ENCODE assay signal across 26 mouse cellular contexts in the genomic region with DNA sequence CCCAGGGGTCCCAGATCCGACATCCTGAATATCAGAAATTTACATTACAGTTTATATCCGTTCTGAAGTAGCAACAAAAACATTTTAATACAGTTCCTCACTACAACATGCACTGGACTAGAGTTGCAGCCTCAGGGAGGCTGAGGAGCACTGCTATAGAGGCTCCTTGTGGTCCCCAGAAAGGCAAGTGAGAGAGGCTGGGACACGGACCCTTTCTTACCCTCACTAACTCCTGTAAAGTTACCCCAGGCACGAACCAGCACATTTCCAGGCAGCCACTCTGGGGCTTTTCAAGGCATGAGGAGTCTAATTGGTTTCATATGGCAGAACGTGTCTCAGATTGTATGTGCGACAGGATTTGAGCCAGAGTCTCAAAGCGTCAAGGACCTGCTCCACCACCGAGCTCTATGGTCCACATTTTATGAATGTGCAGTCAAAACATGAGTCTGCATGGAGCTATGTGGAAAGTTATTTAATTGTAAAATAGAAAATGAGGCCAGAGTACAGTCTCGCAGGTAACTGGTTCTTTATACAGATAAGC. TPM values are rescaled to one million over a fixed set of nuclear protein-coding genes. Genes with fewer than 3 reads are reported as not detected.
A peak's percentile ranks its signal among the peaks of the same experiment; 100 is the strongest.
DNase-seq lines count a peak whose midpoint lies in the region; ATAC-seq lines count a peak whose summit lies in the region.
"Had no signal": no experiment of that assay in that cellular context is flagged by ENCODE, and none has a peak within 500 bp of the region (broad histone marks: within the 10 kb centered on the region; RNA-seq: fewer than 3 reads in every experiment).

No protein-coding gene starts in this region.

- no peak overlapping the region for H3K4me3 ChIP-seq in embryonic facial prominence, embryonic 10.5 days
- H3K4me3 ChIP-seq in embryonic facial prominence, embryonic 14.5 days (ENCODE audit: low read depth, low read length), result no peak overlapping the region
- no peak overlapping the region for H3K4me3 ChIP-seq in limb, embryonic 11.5 days (ENCODE audit: low read depth, low read length)
- no peak overlapping the region for H3K4me3 ChIP-seq in hindbrain, embryonic 16.5 days (ENCODE audit: low read length)
- H3K4me3 ChIP-seq in heart, embryonic 12.5 days, result no peak overlapping the region
- H3K4me3 ChIP-seq: heart, embryonic 10.5 days; hindbrain, embryonic 13.5 days; kidney, embryonic 15.5 days; liver, embryonic 15.5 days; midbrain, embryonic 12.5 days had no signal

- peaks cover 11% of the 10 kb centered on the region; the same call in 1 of the 2 replicates for H3K4me1 ChIP-seq in embryonic facial prominence, embryonic 10.5 days
- peaks cover 14% of the 10 kb centered on the region; the same call in 1 of the 2 replicates for H3K4me1 ChIP-seq in embryonic facial prominence, embryonic 14.5 days (ENCODE audit: control insufficient read depth, insufficient read depth, low read length)
- H3K4me1 ChIP-seq in limb, embryonic 11.5 days (ENCODE audit: control insufficient read depth, insufficient read depth, low read length), result peaks cover 8% of the 10 kb centered on the region
- no peaks in the 10 kb centered on the region for H3K4me1 ChIP-seq in hindbrain, embryonic 16.5 days (ENCODE audit: control insufficient read depth, insufficient read depth, low read depth, low read length)
- H3K4me1 ChIP-seq in heart, embryonic 12.5 days (replicated peaks), result no peaks in the 10 kb centered on the region
- H3K4me1 ChIP-seq: heart, embryonic 10.5 days; hindbrain, embryonic 13.5 days; kidney, embryonic 15.5 days; liver, embryonic 15.5 days; midbrain, embryonic 12.5 days had no signal

- no peak overlapping the region for H3K4me2 ChIP-seq in embryonic facial prominence, embryonic 14.5 days (ENCODE audit: low read depth, low read length)
- H3K4me2 ChIP-seq in limb, embryonic 11.5 days (ENCODE audit: low read depth, severe bottlenecking), result peak overlapping the region; percentile 5; the same call in 1 of the 2 replicates
- no peak overlapping the region for H3K4me2 ChIP-seq in hindbrain, embryonic 16.5 days (ENCODE audit: low read length)
- no peak overlapping the region for H3K4me2 ChIP-seq in heart, embryonic 12.5 days
- H3K4me2 ChIP-seq: hindbrain, embryonic 13.5 days; kidney, embryonic 15.5 days; liver, embryonic 15.5 days; midbrain, embryonic 12.5 days had no signal

- no peak overlapping the region; the same call in 1 of the 2 replicates for H3K27ac ChIP-seq in embryonic facial prominence, embryonic 10.5 days (replicated peaks)
- H3K27ac ChIP-seq in embryonic facial prominence, embryonic 14.5 days (replicated peaks; ENCODE audit: low read depth, low read length), result peak overlapping the region; percentile 44; the same call in 1 of the 2 replicates
- H3K27ac ChIP-seq in limb, embryonic 11.5 days (replicated peaks; ENCODE audit: low read depth, low read length), result peak overlapping the region; percentile 70
- no peak overlapping the region for H3K27ac ChIP-seq in hindbrain, embryonic 16.5 days (ENCODE audit: low read depth, low read length)
- no peak overlapping the region for H3K27ac ChIP-seq in heart, embryonic 12.5 days (ENCODE audit: poor library complexity, severe bottlenecking)
- H3K27ac ChIP-seq: heart, embryonic 10.5 days; hindbrain, embryonic 13.5 days; kidney, embryonic 15.5 days; liver, embryonic 15.5 days; midbrain, embryonic 12.5 days had no signal

- no peak for ATAC-seq in embryonic facial prominence, embryonic 14.5 days (ENCODE audit: low read depth)
- peak; percentile 82 for ATAC-seq in limb, embryonic 11.5 days (ENCODE audit: insufficient number of reproducible peaks, low FRiP score, low TSS enrichment, low read depth)
- no peak for ATAC-seq in hindbrain, embryonic 16.5 days
- no peak for ATAC-seq in heart, embryonic 12.5 days (ENCODE audit: insufficient number of reproducible peaks, low FRiP score)
- ATAC-seq: forebrain, postnatal 0 days; inflammation-experienced regulatory T-cells, adult 6 months had no signal

- peak; percentile 50 for DNase-seq in embryonic facial prominence, embryonic 10.5 days (ENCODE audit: low spot score)
- peak; percentile 29 for DNase-seq in embryonic facial prominence, embryonic 14.5 days (ENCODE audit: low spot score)
- peak; percentile 76 for DNase-seq in limb, embryonic 11.5 days (ENCODE audit: low spot score)
- DNase-seq in mesoderm, embryonic 11.5 days (ENCODE audit: low read depth, low spot score), result peak; percentile 37
- no peak for DNase-seq in lung, adult 18-20 months
- DNase-seq: adrenal gland, postnatal 25 days; B cell, adult 2 months; cerebellum, adult 11-12 months; cerebellum, adult 9-11 months; forebrain, postnatal 0 days; gastrocnemius, postnatal 25 days; heart, adult 11 months; heart, postnatal 36 days; kidney, adult 11 months; kidney, postnatal 25 days; lung, postnatal 36 days; spleen, adult 18-20 months; thymus, postnatal 14 days had no signal

- 56% methylated on average over 9 of the region's 9 CpGs for WGBS in embryonic facial prominence, embryonic 10.5 days
- WGBS in embryonic facial prominence, embryonic 14.5 days, result 46% methylated on average over 9 of the region's 9 CpGs
- 32% methylated on average over 9 of the region's 9 CpGs for WGBS in limb, embryonic 11.5 days
- 88% methylated on average over 9 of the region's 9 CpGs for WGBS in hindbrain, embryonic 16.5 days
- WGBS in heart, embryonic 12.5 days, result 78% methylated on average over 9 of the region's 9 CpGs

- H3K9me3 ChIP-seq in embryonic facial prominence, embryonic 10.5 days, result no peaks in the 10 kb centered on the region
- no peaks in the 10 kb centered on the region for H3K9me3 ChIP-seq in embryonic facial prominence, embryonic 14.5 days (ENCODE audit: control insufficient read depth, low read length)
- H3K9me3 ChIP-seq in limb, embryonic 11.5 days (ENCODE audit: control insufficient read depth, low read length), result no peaks in the 10 kb centered on the region
- no peaks in the 10 kb centered on the region for H3K9me3 ChIP-seq in hindbrain, embryonic 16.5 days (ENCODE audit: control insufficient read depth, low read length)
- no peaks in the 10 kb centered on the region for H3K9me3 ChIP-seq in heart, embryonic 12.5 days (replicated peaks)
- H3K9me3 ChIP-seq: heart, embryonic 10.5 days; hindbrain, embryonic 13.5 days; kidney, embryonic 15.5 days; liver, embryonic 15.5 days; midbrain, embryonic 12.5 days had no signal

- peaks cover 72% of the 10 kb centered on the region for H3K36me3 ChIP-seq in embryonic facial prominence, embryonic 10.5 days (replicated peaks)
- peaks cover 2% of the 10 kb centered on the region for H3K36me3 ChIP-seq in embryonic facial prominence, embryonic 14.5 days (ENCODE audit: control insufficient read depth, insufficient read depth, low read length)
- peaks cover 2% of the 10 kb centered on the region; the same call in 1 of the 2 replicates for H3K36me3 ChIP-seq in limb, embryonic 11.5 days (ENCODE audit: control insufficient read depth, insufficient read depth, low read length)
- H3K36me3 ChIP-seq in hindbrain, embryonic 16.5 days (ENCODE audit: control insufficient read depth, insufficient read depth, low read length), result peaks cover 6% of the 10 kb centered on the region; the same call in 1 of the 2 replicates
- H3K36me3 ChIP-seq in heart, embryonic 12.5 days, result peaks cover 49% of the 10 kb centered on the region

- H3K27me3 ChIP-seq in embryonic facial prominence, embryonic 10.5 days (replicated peaks; ENCODE audit: low read depth, poor library complexity, severe bottlenecking), result no peaks in the 10 kb centered on the region
- no peaks in the 10 kb centered on the region for H3K27me3 ChIP-seq in embryonic facial prominence, embryonic 14.5 days (replicated peaks; ENCODE audit: control insufficient read depth, insufficient read depth, low read length)
- no peaks in the 10 kb centered on the region for H3K27me3 ChIP-seq in limb, embryonic 11.5 days (ENCODE audit: control insufficient read depth, insufficient read depth, low read length)
- no peaks in the 10 kb centered on the region for H3K27me3 ChIP-seq in hindbrain, embryonic 16.5 days (replicated peaks; ENCODE audit: control insufficient read depth, insufficient read depth, low read length)
- no peaks in the 10 kb centered on the region for H3K27me3 ChIP-seq in heart, embryonic 12.5 days (replicated peaks)
- H3K27me3 ChIP-seq: hindbrain, embryonic 13.5 days; kidney, embryonic 15.5 days; liver, embryonic 15.5 days; midbrain, embryonic 12.5 days had no signal

- no peak overlapping the region for H3K9ac ChIP-seq in embryonic facial prominence, embryonic 14.5 days (ENCODE audit: low read depth, low read length)
- no peak overlapping the region for H3K9ac ChIP-seq in limb, embryonic 11.5 days (ENCODE audit: low read length)
- no peak overlapping the region for H3K9ac ChIP-seq in hindbrain, embryonic 16.5 days (ENCODE audit: low read depth, low read length)
- no peak overlapping the region for H3K9ac ChIP-seq in heart, embryonic 12.5 days
- H3K9ac ChIP-seq: forebrain, postnatal 0 days; hindbrain, embryonic 13.5 days; kidney, embryonic 15.5 days; liver, embryonic 15.5 days; midbrain, embryonic 12.5 days had no signal

RNA-seq across cellular contexts. Expression of gene Hdc, which starts 9.4 kb away (rescaled TPM):
- polyA plus RNA-seq in embryonic facial prominence, embryonic 10.5 days (2016; fragmentation: Nextera tagmentation; extraction: Ambion mirVana), result 0.40 and 0.95 TPM in 2 replicates
- 32.0 and 67.6 TPM in 2 replicates for polyA plus RNA-seq in embryonic facial prominence, embryonic 14.5 days (2014; fragmentation: Nextera tagmentation; extraction: Ambion mirVana)
- polyA plus RNA-seq in limb, embryonic 11.5 days (2014; fragmentation: Nextera tagmentation; extraction: Ambion mirVana), result 0.45 and 0.84 TPM in 2 replicates
- polyA plus RNA-seq in hindbrain, embryonic 16.5 days (2015; fragmentation: Nextera tagmentation; extraction: Ambion mirVana), result 1.9 and 2.6 TPM in 2 replicates
- polyA plus RNA-seq in heart, embryonic 12.5 days (2016; fragmentation: Nextera tagmentation; extraction: Ambion mirVana), result 3.1 and 3.4 TPM in 2 replicates

RNA-seq across cellular contexts. Expression of gene Gabpb1, which starts 47.6 kb away (rescaled TPM):
- 80.6 and 87.3 TPM in 2 replicates for polyA plus RNA-seq in embryonic facial prominence, embryonic 10.5 days (2016; fragmentation: Nextera tagmentation; extraction: Ambion mirVana)
- polyA plus RNA-seq in embryonic facial prominence, embryonic 14.5 days (2014; fragmentation: Nextera tagmentation; extraction: Ambion mirVana), result 43.1 and 47.9 TPM in 2 replicates
- 109 and 111 TPM in 2 replicates for polyA plus RNA-seq in limb, embryonic 11.5 days (2014; fragmentation: Nextera tagmentation; extraction: Ambion mirVana)
- 35.5 and 38.6 TPM in 2 replicates for polyA plus RNA-seq in hindbrain, embryonic 16.5 days (2015; fragmentation: Nextera tagmentation; extraction: Ambion mirVana)
- 38.8 and 39.0 TPM in 2 replicates for polyA plus RNA-seq in heart, embryonic 12.5 days (2016; fragmentation: Nextera tagmentation; extraction: Ambion mirVana)

Comparison
In these comparisons a context has a peak if more than half of its experiments do, and no peak if none do; other contexts are left out.
1. H3K27ac ChIP-seq: peak in embryonic facial prominence, embryonic 14.5 days (single experiment) and limb, embryonic 11.5 days (single experiment); none in embryonic facial prominence, embryonic 10.5 days (single experiment), hindbrain, embryonic 16.5 days (single experiment) and heart, embryonic 12.5 days (single experiment).
2. DNase-seq: peak in embryonic facial prominence, embryonic 10.5 days (single experiment), embryonic facial prominence, embryonic 14.5 days (single experiment), limb, embryonic 11.5 days (single experiment) and mesoderm, embryonic 11.5 days (single experiment); none in lung, adult 18-20 months (0 of 2).